Mouse (Mus musculus) ovary, postnatal 14 days (tissue): ENCODE data around the gene Sgsm2.

Experiments used
- DNase-seq: peaks from one replicate; pipeline ENCODE4 v3.0.0; 2022; ENCODE audit warnings: low spot score

Sgsm2 gene

GRCm38 (mm10) chr11:74896901-74897677, at the start of gene Sgsm2:
Gene Sgsm2, minus strand, starts transcription at chr11:74897060.
- DNase-seq = peak; percentile 48

GRCm38 (mm10) chr11:74946348-74946747, 49.5 kb upstream of the Sgsm2 start:
- DNase-seq = peak; percentile 14

- DNase-seq = no peak
These were observed 33.5 kb upstream of the Sgsm2 start for GRCm38 (mm10) chr11:74930391-74930790.

- no peak for DNase-seq
These were observed 32.3 kb upstream of the Sgsm2 start for GRCm38 (mm10) chr11:74929111-74929510.

- DNase-seq = no peak
These were observed 30.4 kb upstream of the Sgsm2 start for GRCm38 (mm10) chr11:74927236-74927725.

GRCm38 (mm10) chr11:74926388-74927005, 29.6 kb upstream of the Sgsm2 start:
- DNase-seq = peak; percentile 42

- DNase-seq = peak; percentile 84
These were observed 28.9 kb upstream of the Sgsm2 start, which contains the start of the genes Smg6 and Srr for GRCm38 (mm10) chr11:74925577-74926387. Gene Smg6, plus strand, starts transcription at chr11:74925823. Gene Srr, minus strand, starts transcription at chr11:74925948.

GRCm38 (mm10) chr11:74924149-74924548, 27.3 kb upstream of the Sgsm2 start:
- DNase-seq = peak; percentile 12

GRCm38 (mm10) chr11:74919249-74919648, 22.4 kb upstream of the Sgsm2 start:
- DNase-seq = no peak

GRCm38 (mm10) chr11:74912492-74912891, 15.6 kb upstream of the Sgsm2 start:
- no peak for DNase-seq

- DNase-seq = no peak
These were observed 13.1 kb upstream of the Sgsm2 start for GRCm38 (mm10) chr11:74909978-74910377.

- no peak for DNase-seq
These were observed 11.9 kb upstream of the Sgsm2 start for GRCm38 (mm10) chr11:74908618-74909399.

GRCm38 (mm10) chr11:74907850-74908249, 11.0 kb upstream of the Sgsm2 start:
- no peak for DNase-seq

GRCm38 (mm10) chr11:74902416-74902815, 5.6 kb upstream of the Sgsm2 start:
- no peak for DNase-seq

GRCm38 (mm10) chr11:74901555-74901954, 4.7 kb upstream of the Sgsm2 start:
- no peak for DNase-seq

GRCm38 (mm10) chr11:74898517-74898827, 1.6 kb upstream of the Sgsm2 start:
- no peak for DNase-seq

- peak; percentile 80 for DNase-seq
These were observed 1.0 kb upstream of the Sgsm2 start, which contains the start of gene Tsr1 for GRCm38 (mm10) chr11:74897678-74898516. Gene Tsr1, plus strand, starts transcription at chr11:74898071.

- peak; percentile 48 for DNase-seq
These were observed 620 bp downstream of the Sgsm2 start for GRCm38 (mm10) chr11:74895980-74896900.

GRCm38 (mm10) chr11:74894619-74895018, 2.2 kb downstream of the Sgsm2 start:
- DNase-seq = no peak

- DNase-seq = no peak
These were observed 13.8 kb downstream of the Sgsm2 start for GRCm38 (mm10) chr11:74883098-74883497.
